Mouse (Mus musculus) urinary bladder, postnatal 36 days (tissue): Measurements from ENCODE around the gene Mgst3.

Experiments used
- DNase-seq, 2 experiments: peaks; one replicate each; pipeline ENCODE4 v3.0.0; 2022; ENCODE audit warnings: low spot score in 2 of 2, mixed read lengths in 1 of 2

The Mgst3 gene

GRCm38 (mm10) chr1:167393683-167394492 lies at the start of gene Mgst3:
Mgst3 (minus strand) TSS chr1:167393841.
- DNase-seq: peak; percentile 97 to 98

DNA sequence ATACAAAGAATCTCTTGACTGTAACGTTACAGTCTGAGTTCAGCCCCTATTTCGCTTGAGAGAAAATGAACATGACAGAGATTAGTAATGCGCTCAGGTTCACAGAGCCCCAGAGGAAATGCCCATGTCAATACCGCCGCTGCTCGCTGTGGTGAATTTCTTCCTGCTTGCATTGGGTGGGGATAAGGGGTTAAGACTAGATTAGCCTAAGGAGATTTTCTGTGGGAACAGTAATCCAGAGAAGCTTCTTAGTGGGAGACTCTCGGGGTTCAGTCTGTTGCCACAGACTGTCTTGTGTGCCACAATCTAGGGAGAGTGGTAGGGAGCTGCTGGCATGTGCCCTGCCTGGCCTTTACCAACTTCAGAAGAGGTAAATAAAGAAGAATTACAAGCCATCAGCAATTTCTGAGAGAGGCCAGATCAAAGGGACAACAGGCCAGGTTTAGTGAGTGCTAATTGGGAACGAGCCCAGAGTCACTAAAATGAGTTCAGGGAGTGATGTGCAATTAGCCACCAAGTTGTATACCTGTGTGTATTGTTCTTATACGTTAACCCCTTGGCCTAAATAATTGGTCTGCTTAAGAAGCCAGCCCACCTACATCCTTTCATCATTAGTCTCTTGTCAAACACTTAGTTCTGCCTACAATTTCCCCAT lies 44.7 kb upstream of the Mgst3 start:
- no peak for DNase-seq

GRCm38 (mm10) chr1:167437091-167437490 lies 43.5 kb upstream of the Mgst3 start:
- DNase-seq: no peak

GRCm38 (mm10) chr1:167436186-167436975 lies 42.7 kb upstream of the Mgst3 start:
- DNase-seq: no peak

DNA sequence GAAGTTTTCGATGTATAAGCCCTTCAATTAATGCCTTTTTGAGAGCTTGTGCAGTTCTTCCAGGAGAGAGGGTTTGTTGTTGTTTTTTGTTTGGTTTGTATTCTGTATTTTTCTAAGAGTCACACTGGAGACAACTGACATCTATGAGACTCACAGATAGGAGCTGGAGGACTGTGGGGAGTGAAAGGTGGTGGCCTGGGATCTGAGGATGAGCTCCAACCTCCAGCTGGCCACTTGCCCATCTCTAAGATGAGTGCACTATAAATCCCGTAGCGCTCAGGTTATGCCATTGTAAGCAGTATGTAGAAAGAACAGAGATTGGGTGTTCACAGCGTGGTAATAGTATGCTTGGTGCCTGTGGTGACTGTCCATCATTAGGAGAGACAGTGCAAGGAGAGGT lies 41.3 kb upstream of the Mgst3 start:
- no peak for DNase-seq

DNA sequence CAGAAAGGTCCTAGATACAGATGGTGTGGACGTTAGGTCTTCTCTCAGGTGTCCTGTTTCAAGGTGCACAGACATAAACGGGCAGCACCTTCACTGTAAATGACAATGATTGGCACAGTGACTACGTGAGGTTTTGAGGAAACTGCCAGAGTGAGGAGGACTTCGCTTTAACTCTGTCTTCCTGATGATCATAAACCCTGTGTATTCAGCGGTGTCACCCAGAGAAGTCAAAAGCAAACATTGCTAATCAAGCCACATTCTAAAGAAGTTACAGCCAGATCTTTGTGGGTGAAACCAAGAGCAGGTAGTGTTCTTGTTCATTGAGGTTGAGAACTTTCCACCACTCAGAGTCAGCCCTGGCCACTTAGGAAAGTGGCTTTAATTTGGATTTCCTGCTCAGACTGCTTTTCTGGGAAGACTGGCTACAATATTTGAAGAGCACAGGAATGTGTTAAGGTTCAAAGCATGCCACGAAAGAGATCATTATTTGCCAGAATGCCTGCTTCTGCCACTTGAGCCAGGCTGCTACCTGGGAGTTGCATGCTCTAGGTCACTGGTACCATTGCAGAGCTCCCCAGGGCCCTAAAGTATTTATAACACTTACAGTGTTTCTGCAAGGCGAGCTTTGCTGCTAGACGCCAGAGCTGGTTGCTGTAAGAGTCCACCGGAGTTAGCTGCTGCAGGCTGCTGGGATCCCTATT lies 37.5 kb upstream of the Mgst3 start:
- DNase-seq: no peak

DNA sequence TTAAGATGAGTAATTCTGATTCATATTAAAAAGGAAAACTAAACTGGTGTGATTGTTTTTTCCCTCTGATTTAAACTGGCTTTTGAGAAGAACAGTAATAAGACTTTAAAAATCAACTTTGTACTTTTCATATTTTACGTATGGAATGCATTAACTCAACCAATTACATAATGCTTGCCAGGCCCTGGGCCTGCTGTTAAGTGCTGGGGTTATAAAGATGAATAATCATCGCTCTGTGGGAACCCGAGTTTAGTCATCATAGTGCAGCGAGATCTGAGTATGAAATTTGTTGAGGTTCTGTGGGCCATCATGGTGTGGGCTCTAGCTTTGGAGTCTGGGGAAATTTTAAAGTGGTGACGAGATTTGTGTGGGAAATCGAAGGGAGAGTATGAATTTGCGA lies 33.0 kb upstream of the Mgst3 start:
- DNase-seq: no peak

- no peak for DNase-seq
Measured at GRCm38 (mm10) chr1:167425572-167425971, 31.9 kb upstream of the Mgst3 start.

GRCm38 (mm10) chr1:167422501-167423240 lies 29.0 kb upstream of the Mgst3 start:
- DNase-seq: peak in 1 of 2 experiments; percentile 33

DNA sequence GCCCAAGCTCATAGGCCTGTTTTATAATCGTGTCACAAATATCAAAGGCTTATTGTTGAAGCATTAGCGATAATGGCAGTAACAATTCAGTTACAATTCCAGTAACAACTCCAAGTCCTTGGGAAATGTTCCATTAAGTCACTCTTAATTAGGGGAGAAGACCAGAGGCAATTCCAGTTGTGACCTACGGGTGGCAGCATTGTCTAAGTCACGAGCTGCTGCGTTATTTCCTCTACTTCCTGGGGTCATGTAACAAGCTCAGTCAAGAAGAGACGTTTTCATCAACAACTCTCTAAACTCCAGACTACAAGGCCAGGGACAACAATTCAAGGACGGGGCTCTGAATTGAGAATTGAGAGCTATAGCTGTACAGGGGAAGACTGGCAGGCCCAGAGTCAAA lies 21.2 kb upstream of the Mgst3 start:
- peak; percentile 33 to 63 for DNase-seq

GRCm38 (mm10) chr1:167411991-167412715 lies 18.5 kb upstream of the Mgst3 start:
- DNase-seq: no peak

- no peak for DNase-seq
Measured at GRCm38 (mm10) chr1:167409601-167410000, 16.0 kb upstream of the Mgst3 start.

GRCm38 (mm10) chr1:167405237-167405636 lies 11.6 kb upstream of the Mgst3 start:
- DNase-seq: no peak

- DNase-seq: no peak
Measured at GRCm38 (mm10) chr1:167393281-167393680, 360 bp downstream of the Mgst3 start.

DNA sequence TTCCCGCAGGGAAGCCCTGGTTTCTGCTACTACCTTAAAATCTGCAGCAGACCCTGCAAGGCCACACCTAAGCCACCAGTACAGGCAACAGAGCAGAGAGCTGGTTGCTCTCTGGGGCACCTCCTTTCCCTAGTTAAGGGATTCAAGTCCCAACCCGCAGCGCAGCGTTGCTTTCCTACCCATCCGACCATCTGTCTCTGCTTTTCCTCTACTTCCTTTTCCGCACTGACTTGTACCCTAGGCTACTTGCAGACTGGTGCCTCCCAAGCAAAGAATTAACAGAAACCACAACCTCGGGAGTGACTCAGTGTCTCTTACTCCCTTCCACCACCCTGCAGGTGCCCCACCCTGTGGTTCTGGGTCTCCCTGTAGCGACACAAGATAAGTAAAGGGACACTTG lies 954 bp downstream of the Mgst3 start:
- DNase-seq: peak in 1 of 2 experiments; percentile 33

- DNase-seq: no peak
Measured at GRCm38 (mm10) chr1:167392031-167392640, 1.5 kb downstream of the Mgst3 start.

- no peak for DNase-seq
Measured at GRCm38 (mm10) chr1:167391241-167391640, 2.4 kb downstream of the Mgst3 start.

GRCm38 (mm10) chr1:167390381-167390780 lies 3.3 kb downstream of the Mgst3 start:
- DNase-seq: no peak

DNA sequence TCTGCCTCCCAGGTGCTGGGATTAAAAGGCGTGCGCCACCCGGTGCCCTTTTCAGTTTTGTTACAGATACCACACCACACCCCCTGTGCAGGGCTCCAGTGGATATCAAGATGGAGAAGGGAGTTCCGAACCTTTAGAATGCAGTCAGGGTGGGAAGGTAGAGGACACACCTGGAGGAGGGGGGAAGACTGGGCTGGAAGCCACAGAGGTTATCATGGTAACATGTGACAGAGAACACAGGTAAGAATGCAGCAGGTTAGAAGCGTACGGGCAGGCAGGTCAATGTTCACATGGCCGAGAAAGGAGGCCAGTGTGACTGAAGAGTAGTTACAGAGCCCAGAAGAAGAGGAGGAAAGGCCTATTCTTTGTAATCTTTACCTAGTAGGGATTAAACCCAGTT lies 4.1 kb downstream of the Mgst3 start:
- no peak for DNase-seq

- DNase-seq: no peak
Measured at GRCm38 (mm10) chr1:167388571-167388970, 5.1 kb downstream of the Mgst3 start.
